Mouse (Mus musculus): Measurements from ENCODE around the gene C1rl. TPM values are rescaled to one million over a fixed set of nuclear protein-coding genes. Genes with fewer than 3 reads are reported as not detected.

C1rl gene
- 0.42 and 0.47 TPM in 2 replicates for polyA plus RNA-seq (2016; fragmentation: Nextera tagmentation; extraction: Ambion mirVana)

- no peaks in the 10 kb centered on the region for H3K9me3 ChIP-seq
- peaks cover 14% of the 10 kb centered on the region for H3K4me1 ChIP-seq
- 0 out of 2 replicates have a peak within 1 kb of the TSS, but pooled peaks have one; percentile 18 for H3K4me3 ChIP-seq
- 48% methylated on average over 4 of the region's 4 CpGs for WGBS
- H3K27ac ChIP-seq (replicated peaks): peak within 1 kb of the TSS; percentile 80
- H3K36me3 ChIP-seq (replicated peaks): no peaks in the 10 kb centered on the region
- peak; percentile 84 for DNase-seq (ENCODE audit: low spot score)
- H3K27me3 ChIP-seq (replicated peaks; ENCODE audit: low read depth, poor library complexity, severe bottlenecking): no peaks in the 10 kb centered on the region
Measured at GRCm38 (mm10) chr6:124492842-124493561, at the start of gene C1rl. Gene C1rl, plus strand, starts transcription at chr6:124493113.

DNA sequence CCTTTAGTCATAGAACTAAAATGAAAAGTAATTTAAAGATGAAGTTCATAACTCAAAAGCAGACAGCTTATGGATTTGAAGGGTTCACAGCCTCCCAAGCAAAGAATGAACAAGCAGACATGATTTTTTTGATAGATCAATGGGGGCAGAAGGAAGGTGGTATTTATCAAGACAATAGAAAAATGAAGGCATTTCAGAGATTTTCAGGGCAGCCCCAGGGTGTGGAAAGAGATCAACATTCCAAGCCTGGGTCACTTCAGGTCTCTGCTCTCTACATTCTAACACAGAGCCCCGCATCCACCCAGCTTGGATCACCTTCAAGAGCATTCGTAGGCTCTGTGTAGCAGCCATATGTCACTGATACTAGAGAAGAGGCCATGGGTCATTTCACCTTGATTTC, 49.6 kb upstream of the C1rl start:
- H3K36me3 ChIP-seq (replicated peaks): no peaks in the 10 kb centered on the region
- no peak overlapping the region for H3K27ac ChIP-seq (replicated peaks)
- H3K4me1 ChIP-seq: no peaks in the 10 kb centered on the region
- 74% methylated on average over 2 of the region's 2 CpGs for WGBS
- H3K4me3 ChIP-seq: no peak overlapping the region
- no peak for DNase-seq (ENCODE audit: low spot score)
- H3K27me3 ChIP-seq (replicated peaks; ENCODE audit: low read depth, poor library complexity, severe bottlenecking): no peaks in the 10 kb centered on the region
- no peaks in the 10 kb centered on the region for H3K9me3 ChIP-seq

- H3K9me3 ChIP-seq: no peaks in the 10 kb centered on the region
- 94% methylated on average over 2 of the region's 2 CpGs for WGBS
- H3K36me3 ChIP-seq (replicated peaks): no peaks in the 10 kb centered on the region
- no peaks in the 10 kb centered on the region for H3K4me1 ChIP-seq
- DNase-seq (ENCODE audit: low spot score): no peak
- H3K4me3 ChIP-seq: no peak overlapping the region
- no peak overlapping the region for H3K27ac ChIP-seq (replicated peaks)
- no peaks in the 10 kb centered on the region for H3K27me3 ChIP-seq (replicated peaks; ENCODE audit: low read depth, poor library complexity, severe bottlenecking)
Measured at GRCm38 (mm10) chr6:124446024-124446423, 46.9 kb upstream of the C1rl start.

- no peaks in the 10 kb centered on the region for H3K36me3 ChIP-seq (replicated peaks)
- no peak overlapping the region for H3K4me3 ChIP-seq
- no peaks in the 10 kb centered on the region for H3K4me1 ChIP-seq
- no peak overlapping the region for H3K27ac ChIP-seq (replicated peaks)
- DNase-seq (ENCODE audit: low spot score): no peak
- 94% methylated on average over 9 of the region's 9 CpGs for WGBS
- no peaks in the 10 kb centered on the region for H3K9me3 ChIP-seq
- H3K27me3 ChIP-seq (replicated peaks; ENCODE audit: low read depth, poor library complexity, severe bottlenecking): no peaks in the 10 kb centered on the region
Measured at GRCm38 (mm10) chr6:124446459-124446858, 46.5 kb upstream of the C1rl start.

DNA sequence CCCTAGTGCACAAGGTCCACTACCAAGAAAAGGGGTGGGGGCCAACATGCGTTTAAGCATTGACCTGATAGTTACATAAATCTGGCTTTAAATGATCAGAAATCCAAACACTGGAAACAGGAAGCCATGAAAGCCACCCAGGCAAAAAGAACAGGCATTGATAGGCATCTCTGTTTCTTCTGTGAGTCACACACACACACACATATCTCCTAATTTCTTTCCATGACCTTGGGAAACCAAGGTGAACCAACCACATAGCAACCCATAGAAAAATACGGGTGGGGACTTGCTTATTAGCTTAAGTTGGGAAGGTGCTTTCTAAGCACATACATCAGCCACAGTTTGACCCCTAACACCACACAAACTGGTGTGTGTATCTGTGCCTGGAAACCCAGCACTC, 45.6 kb upstream of the C1rl start:
- 82% methylated on average over 2 of the region's 2 CpGs for WGBS
- H3K27me3 ChIP-seq (replicated peaks; ENCODE audit: low read depth, poor library complexity, severe bottlenecking): no peaks in the 10 kb centered on the region
- no peaks in the 10 kb centered on the region for H3K4me1 ChIP-seq
- no peak overlapping the region for H3K27ac ChIP-seq (replicated peaks)
- H3K4me3 ChIP-seq: no peak overlapping the region
- no peaks in the 10 kb centered on the region for H3K36me3 ChIP-seq (replicated peaks)
- no peak for DNase-seq (ENCODE audit: low spot score)
- no peaks in the 10 kb centered on the region for H3K9me3 ChIP-seq

GRCm38 (mm10) chr6:124448186-124448852, 44.6 kb upstream of the C1rl start:
- DNase-seq (ENCODE audit: low spot score): no peak
- Histone ChIP-seq H3K27me3 (replicated peaks; ENCODE audit: low read depth, poor library complexity, severe bottlenecking) (no peaks in the 10 kb centered on the region), H3K27ac (replicated peaks) (no peak overlapping the region), H3K36me3 (replicated peaks) (no peaks in the 10 kb centered on the region), H3K9me3 (no peaks in the 10 kb centered on the region), H3K4me3 (no peak overlapping the region), H3K4me1 (0 out of 2 replicates have a peak, but pooled peaks cover 3% of the 10 kb centered on the region)
- 75% methylated on average over 10 of the region's 10 CpGs for WGBS

DNA sequence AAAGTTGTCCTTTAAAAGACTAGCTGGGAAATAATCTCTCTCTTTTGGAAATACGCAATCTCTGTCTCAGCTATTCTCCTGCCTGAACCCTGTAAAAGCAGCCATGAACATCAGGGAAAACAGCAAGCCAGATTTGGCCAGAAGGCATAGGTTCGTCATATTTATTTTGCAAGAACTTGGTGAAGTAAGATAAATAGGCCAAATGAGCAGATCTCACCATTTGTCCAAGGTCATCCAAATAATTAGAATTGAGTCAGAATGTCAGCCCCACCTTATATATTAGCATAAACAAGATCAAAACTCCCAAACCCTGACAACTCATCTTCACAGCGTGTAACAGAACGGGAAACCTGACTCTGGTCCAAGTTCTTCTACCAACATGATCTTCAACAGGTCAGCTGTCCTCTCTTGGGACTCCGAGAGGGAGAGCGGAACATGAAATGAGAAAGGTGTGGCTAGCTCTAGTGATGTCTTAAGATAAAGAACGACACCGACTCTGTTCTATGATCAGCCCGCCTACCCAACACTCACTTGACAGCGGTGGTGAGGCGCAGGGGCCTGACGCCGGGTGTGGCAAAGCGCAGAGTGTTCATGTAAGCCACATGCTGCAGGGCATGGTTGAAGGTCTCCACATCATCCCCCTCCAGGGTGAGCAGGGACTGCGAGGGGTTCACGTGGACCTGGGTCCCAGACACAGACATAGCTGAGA, 43.8 kb upstream of the C1rl start:
- H3K9me3 ChIP-seq: no peaks in the 10 kb centered on the region
- no peak for DNase-seq (ENCODE audit: low spot score)

DNA sequence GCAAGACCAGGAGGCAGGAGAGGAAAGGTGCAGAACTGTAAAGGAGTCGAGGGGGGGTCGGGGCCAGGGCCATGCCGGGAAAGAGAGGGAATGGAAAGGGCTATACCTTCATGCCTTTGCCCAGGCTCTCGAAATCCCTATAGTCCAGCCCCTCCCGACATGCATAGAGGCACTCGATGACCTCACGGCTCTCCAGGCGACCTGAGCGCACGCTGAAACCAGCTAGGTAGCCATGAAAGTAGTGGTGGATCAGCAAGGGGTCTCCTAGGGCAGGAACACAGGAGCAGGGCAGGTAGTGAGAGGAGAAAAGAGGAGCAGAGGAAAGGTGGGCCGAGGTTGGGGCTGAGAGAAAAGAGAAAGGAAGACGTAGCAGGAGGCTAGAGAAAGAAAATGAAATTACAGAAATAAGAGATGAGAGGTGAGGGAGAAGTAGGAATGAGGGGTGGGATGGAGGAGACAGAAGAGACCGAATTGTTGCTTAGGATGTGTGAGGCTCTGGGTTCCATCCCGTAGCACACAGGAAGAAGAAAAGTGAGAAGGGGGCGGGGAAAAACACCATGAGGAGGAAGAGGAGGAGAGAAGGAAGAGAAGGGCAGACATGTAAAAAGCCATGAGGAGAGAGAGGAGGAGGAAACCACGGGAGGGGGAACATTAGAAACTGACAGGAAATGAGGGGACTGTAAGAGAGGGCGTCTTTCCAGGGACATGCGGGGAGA, 43.1 kb upstream of the C1rl start:
- H3K4me3 ChIP-seq: no peak overlapping the region
- H3K36me3 ChIP-seq (replicated peaks): no peaks in the 10 kb centered on the region
- no peaks in the 10 kb centered on the region for H3K9me3 ChIP-seq
- H3K27me3 ChIP-seq (replicated peaks; ENCODE audit: low read depth, poor library complexity, severe bottlenecking): no peaks in the 10 kb centered on the region
- H3K4me1 ChIP-seq: 0 out of 2 replicates have a peak, but pooled peaks cover 3% of the 10 kb centered on the region
- H3K27ac ChIP-seq (replicated peaks): no peak overlapping the region
- DNase-seq (ENCODE audit: low spot score): no peak
- 81% methylated on average over 18 of the region's 18 CpGs for WGBS

More for the DNA sequence above, 43.8 kb upstream of the C1rl start:
- H3K4me3 ChIP-seq: no peak overlapping the region
- H3K36me3 ChIP-seq (replicated peaks): no peaks in the 10 kb centered on the region
- no peaks in the 10 kb centered on the region for H3K27me3 ChIP-seq (replicated peaks; ENCODE audit: low read depth, poor library complexity, severe bottlenecking)
- no peak overlapping the region for H3K27ac ChIP-seq (replicated peaks)
- 94% methylated on average over 16 of the region's 16 CpGs for WGBS
- 0 out of 2 replicates have a peak, but pooled peaks cover 3% of the 10 kb centered on the region for H3K4me1 ChIP-seq

GRCm38 (mm10) chr6:124451995-124452394, 40.9 kb upstream of the C1rl start:
- Histone ChIP-seq H3K4me1 (0 out of 2 replicates have a peak, but pooled peaks cover 3% of the 10 kb centered on the region), H3K27me3 (replicated peaks; ENCODE audit: low read depth, poor library complexity, severe bottlenecking) (no peaks in the 10 kb centered on the region), H3K27ac (replicated peaks) (no peak overlapping the region), H3K9me3 (no peaks in the 10 kb centered on the region), H3K4me3 (no peak overlapping the region), H3K36me3 (replicated peaks) (no peaks in the 10 kb centered on the region)
- no peak for DNase-seq (ENCODE audit: low spot score)
- WGBS: 74% methylated on average over 3 of the region's 3 CpGs

GRCm38 (mm10) chr6:124453756-124454155, 39.2 kb upstream of the C1rl start:
- H3K4me1 ChIP-seq: 0 out of 2 replicates have a peak, but pooled peaks cover 3% of the 10 kb centered on the region
- no peak for DNase-seq (ENCODE audit: low spot score)
- no peaks in the 10 kb centered on the region for H3K36me3 ChIP-seq (replicated peaks)
- no peaks in the 10 kb centered on the region for H3K27me3 ChIP-seq (replicated peaks; ENCODE audit: low read depth, poor library complexity, severe bottlenecking)
- 49% methylated on average over 4 of the region's 4 CpGs for WGBS
- no peak overlapping the region for H3K27ac ChIP-seq (replicated peaks)
- H3K4me3 ChIP-seq: no peak overlapping the region
- H3K9me3 ChIP-seq: no peaks in the 10 kb centered on the region

GRCm38 (mm10) chr6:124456243-124456642, 36.7 kb upstream of the C1rl start:
- Histone ChIP-seq H3K27ac (replicated peaks) (no peak overlapping the region), H3K9me3 (no peaks in the 10 kb centered on the region), H3K4me1 (0 out of 2 replicates have a peak, but pooled peaks cover 3% of the 10 kb centered on the region), H3K27me3 (replicated peaks; ENCODE audit: low read depth, poor library complexity, severe bottlenecking) (no peaks in the 10 kb centered on the region), H3K36me3 (replicated peaks) (no peaks in the 10 kb centered on the region), H3K4me3 (no peak overlapping the region)
- WGBS: 96% methylated on average over 5 of the region's 5 CpGs
- no peak for DNase-seq (ENCODE audit: low spot score)

DNA sequence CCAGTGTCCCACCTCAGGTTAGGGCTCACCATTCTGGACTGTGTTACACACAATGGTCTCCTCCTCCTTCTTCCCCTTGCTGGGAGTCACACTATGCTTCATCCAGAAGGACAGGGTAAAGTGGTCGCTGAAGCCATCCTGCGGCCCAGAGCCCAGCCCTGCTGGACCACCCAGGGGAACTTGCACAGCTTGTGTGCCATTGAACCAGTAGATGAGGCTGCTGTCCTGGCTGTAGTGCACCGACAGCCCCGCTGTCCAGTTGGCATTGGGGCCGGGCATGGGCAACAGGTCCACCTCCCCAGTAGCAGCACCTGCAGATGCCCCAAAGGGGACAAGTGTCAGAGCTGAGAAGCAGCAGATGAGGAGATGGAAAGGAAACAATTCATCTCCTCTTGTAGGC, 35.1 kb upstream of the C1rl start:
- DNase-seq (ENCODE audit: low spot score): no peak
- Histone ChIP-seq H3K4me1 (0 out of 2 replicates have a peak, but pooled peaks cover under 1% of the 10 kb centered on the region), H3K9me3 (no peaks in the 10 kb centered on the region), H3K4me3 (no peak overlapping the region), H3K27me3 (replicated peaks; ENCODE audit: low read depth, poor library complexity, severe bottlenecking) (peaks cover 7% of the 10 kb centered on the region), H3K27ac (replicated peaks) (no peak overlapping the region), H3K36me3 (replicated peaks) (no peaks in the 10 kb centered on the region)
- 87% methylated on average over 5 of the region's 5 CpGs for WGBS

Data from embryonic facial prominence, embryonic 10.5 days (tissue).